Mouse (Mus musculus): ENCODE data around the gene Mks1. TPM values are rescaled to one million over a fixed set of nuclear protein-coding genes. Genes with fewer than 3 reads are reported as not detected.

The Mks1 gene
- polyA plus RNA-seq, 1 experiment from 2014 or later, result 18.7 TPM

DNA sequence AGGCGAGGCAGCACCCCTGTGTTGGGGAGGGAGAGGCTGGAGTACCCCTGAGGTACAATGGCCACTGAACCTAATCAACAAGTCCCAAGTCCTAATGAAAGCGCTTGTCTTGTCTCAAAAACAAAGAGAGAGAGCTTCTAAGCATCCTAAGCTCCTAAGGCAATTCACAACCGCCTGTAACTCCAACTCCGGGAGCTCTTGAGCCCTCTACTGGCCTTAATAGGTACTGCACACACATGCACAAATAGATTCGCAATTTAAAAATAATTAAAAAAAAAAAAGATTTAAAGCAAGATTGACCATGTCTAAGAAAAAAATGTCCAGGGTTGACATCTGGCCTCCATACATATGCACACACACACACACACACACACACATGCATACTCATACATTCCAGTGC is 30.5 kb downstream of the Mks1 start:
- WGBS, result 44% methylated on average over 5 of the region's 5 CpGs
- Histone ChIP-seq H3K9me3 (replicated peaks) (no peaks in the 10 kb centered on the region), H3K4me1 (peaks cover 7% of the 10 kb centered on the region; the same call in 1 of the 2 replicates), H3K27me3 (0 out of 2 replicates have a peak, but pooled peaks cover 7% of the 10 kb centered on the region), H3K4me2 (no peak overlapping the region), H3K27ac (no peak overlapping the region), H3K9ac (no peak overlapping the region), H3K36me3 (no peaks in the 10 kb centered on the region), H3K4me3 (replicated peaks) (no peak overlapping the region)
- no peak for ATAC-seq (replicated peaks; ENCODE audit: low FRiP score)

DNA sequence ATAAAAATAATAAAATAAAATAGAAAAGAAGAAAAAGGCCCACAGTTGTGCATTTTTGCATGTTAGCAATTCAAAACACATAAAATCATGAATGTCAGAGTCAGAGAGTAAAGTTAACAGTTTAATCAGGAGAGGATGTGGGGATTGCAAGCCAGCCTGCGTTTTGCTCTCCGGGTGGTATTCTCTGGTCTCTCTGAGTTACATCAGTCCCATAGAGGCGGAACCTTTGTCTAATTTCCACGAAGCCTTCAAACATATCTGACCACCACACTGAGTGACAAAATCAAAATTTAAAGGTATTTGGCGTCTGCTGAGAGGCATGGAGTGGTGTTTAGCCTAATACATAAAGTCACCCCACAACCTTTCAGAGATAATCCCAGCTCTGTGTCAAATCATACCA is 31.8 kb downstream of the Mks1 start:
- no peak overlapping the region for H3K9ac ChIP-seq
- no peak overlapping the region for H3K27ac ChIP-seq
- H3K27me3 ChIP-seq, result 0 out of 2 replicates have a peak, but pooled peaks cover 7% of the 10 kb centered on the region
- no peaks in the 10 kb centered on the region for H3K9me3 ChIP-seq (replicated peaks)
- H3K4me2 ChIP-seq, result no peak overlapping the region
- ATAC-seq (replicated peaks; ENCODE audit: low FRiP score), result no peak
- H3K36me3 ChIP-seq, result no peaks in the 10 kb centered on the region
- WGBS, result 77% methylated on average over 5 of the region's 5 CpGs
- H3K4me1 ChIP-seq, result peaks cover 7% of the 10 kb centered on the region; the same call in 1 of the 2 replicates
- no peak overlapping the region for H3K4me3 ChIP-seq (replicated peaks)

DNA sequence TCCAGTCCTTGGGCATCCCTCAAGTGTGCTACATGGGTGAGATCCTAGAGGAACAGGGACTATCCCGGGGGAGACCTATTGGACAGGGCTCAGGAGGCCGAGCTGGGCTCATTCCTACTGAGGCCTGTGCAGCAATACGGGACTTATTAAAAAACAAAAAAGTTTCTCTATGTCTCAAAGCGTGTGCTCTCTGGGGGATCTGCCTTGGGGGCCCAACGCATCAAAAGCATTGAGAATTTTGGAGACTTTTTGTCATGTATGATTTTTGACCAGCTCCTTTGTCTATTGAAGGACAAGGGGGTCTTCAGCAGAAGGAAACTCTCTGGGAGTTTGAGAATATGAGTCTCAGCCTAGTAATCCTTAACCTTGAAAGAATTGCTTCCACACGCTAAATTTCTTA is 39.2 kb downstream of the Mks1 start, which contains the start of gene Olfr462:
TSS of gene Olfr462 (minus strand) at position 101 of the 400 bp plus-strand sequence.
- Histone ChIP-seq H3K36me3 (no peaks in the 10 kb centered on the region), H3K4me3 (replicated peaks) (no peak within 1 kb of the TSS), H3K9me3 (replicated peaks) (no peaks in the 10 kb centered on the region), H3K4me2 (no peak within 1 kb of the TSS), H3K4me1 (no peaks in the 10 kb centered on the region), H3K9ac (no peak within 1 kb of the TSS), H3K27ac (no peak within 1 kb of the TSS), H3K27me3 (no peaks in the 10 kb centered on the region)
- WGBS, result 86% methylated on average over 6 of the region's 6 CpGs
- ATAC-seq (replicated peaks; ENCODE audit: low FRiP score), result no peak

DNA sequence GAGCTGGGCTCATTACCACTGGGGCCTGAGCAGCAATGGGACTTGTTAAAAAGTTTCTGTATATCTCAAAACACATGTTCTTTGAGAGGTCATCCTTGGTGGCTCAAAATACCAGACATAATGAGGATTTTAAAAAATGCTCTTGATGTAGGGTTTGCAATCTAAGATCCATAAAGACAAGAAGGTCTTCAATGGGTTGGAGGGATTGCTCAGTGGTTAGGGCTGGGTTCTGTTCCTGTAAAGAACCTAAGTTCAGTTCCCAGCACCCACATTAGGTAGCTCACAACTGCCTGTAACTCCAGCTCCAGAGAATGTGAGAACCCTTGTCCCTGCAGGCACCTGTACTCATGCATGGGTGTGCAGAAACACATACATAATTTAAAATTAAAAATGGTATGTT is 44.3 kb downstream of the Mks1 start, which contains the start of gene Olfr463:
TSS of gene Olfr463 (minus strand) at position 101 of the 400 bp plus-strand sequence.
- Histone ChIP-seq H3K36me3 (no peaks in the 10 kb centered on the region), H3K9me3 (replicated peaks) (no peaks in the 10 kb centered on the region), H3K4me2 (no peak within 1 kb of the TSS), H3K4me3 (replicated peaks) (no peak within 1 kb of the TSS), H3K4me1 (no peaks in the 10 kb centered on the region), H3K27me3 (peaks cover 5% of the 10 kb centered on the region; the same call in 1 of the 2 replicates), H3K9ac (no peak within 1 kb of the TSS), H3K27ac (no peak within 1 kb of the TSS)
- no peak for ATAC-seq (replicated peaks; ENCODE audit: low FRiP score)

DNA sequence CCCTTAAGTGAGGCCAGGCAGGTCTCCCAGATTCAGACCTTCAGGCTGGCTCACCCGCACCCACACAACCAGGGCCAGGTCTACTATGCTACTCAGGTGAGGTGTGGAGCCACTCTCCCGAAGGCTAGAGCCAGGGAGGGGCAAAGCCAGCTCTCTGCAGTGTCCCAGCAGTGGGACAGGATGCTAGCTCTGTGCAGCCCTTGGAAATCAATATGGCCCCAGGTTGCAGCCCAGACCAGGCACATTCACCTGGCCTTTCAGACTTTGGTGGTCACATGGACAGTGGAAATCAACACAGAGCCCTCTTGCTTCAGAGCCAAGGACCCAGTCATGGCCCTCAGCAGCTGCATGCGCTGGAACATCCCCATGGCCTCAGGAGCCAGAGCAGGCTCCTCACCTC is 51.3 kb downstream of the Mks1 start:
- Histone ChIP-seq H3K9me3 (replicated peaks) (no peaks in the 10 kb centered on the region), H3K27ac (no peak overlapping the region)

More for the DNA sequence above, 51.3 kb downstream of the Mks1 start:
- H3K36me3 ChIP-seq, result no peaks in the 10 kb centered on the region
- H3K4me1 ChIP-seq, result no peaks in the 10 kb centered on the region
- no peak overlapping the region for H3K4me2 ChIP-seq
- no peak overlapping the region for H3K9ac ChIP-seq
- WGBS, result 83% methylated on average over 3 of the region's 3 CpGs
- H3K4me3 ChIP-seq (replicated peaks), result no peak overlapping the region
- ATAC-seq (replicated peaks; ENCODE audit: low FRiP score), result no peak
- H3K27me3 ChIP-seq, result no peaks in the 10 kb centered on the region

Other genes with a start within 250 kb of the Mks1 start
- 0.26 TPM in 2 replicates for gene Hsf5, start 236.1 kb upstream of the Mks1 start, polyA plus RNA-seq (2015; fragmentation: Nextera tagmentation; extraction: Ambion mirVana)
- gene Rnf43, start 190.5 kb upstream of the Mks1 start, polyA plus RNA-seq (2015; fragmentation: Nextera tagmentation; extraction: Ambion mirVana), result 6.7 and 6.8 TPM in 2 replicates
- 164 and 168 TPM in 2 replicates for gene Supt4a, start 115.7 kb upstream of the Mks1 start, polyA plus RNA-seq (2015; fragmentation: Nextera tagmentation; extraction: Ambion mirVana)
- 4.4 and 5.1 TPM in 2 replicates for gene Tspoap1, start 92.7 kb upstream of the Mks1 start, polyA plus RNA-seq (2015; fragmentation: Nextera tagmentation; extraction: Ambion mirVana)
- gene Mpo, start 59.6 kb upstream of the Mks1 start, polyA plus RNA-seq (2015; fragmentation: Nextera tagmentation; extraction: Ambion mirVana), result 4.2 and 5.7 TPM in 2 replicates
- 0.44 TPM in 1 of 2 replicates, not detected in the other for gene Lpo, start 24.9 kb upstream of the Mks1 start, polyA plus RNA-seq (2015; fragmentation: Nextera tagmentation; extraction: Ambion mirVana)
- gene Epx, start 22.3 kb downstream of the Mks1 start, polyA plus RNA-seq (2015; fragmentation: Nextera tagmentation; extraction: Ambion mirVana), result 0.47 and 0.53 TPM in 2 replicates
- not detected in 2 replicates for gene Olfr462, start 39.1 kb downstream of the Mks1 start, polyA plus RNA-seq (2015; fragmentation: Nextera tagmentation; extraction: Ambion mirVana)
- gene Olfr463, start 44.2 kb downstream of the Mks1 start, polyA plus RNA-seq (2015; fragmentation: Nextera tagmentation; extraction: Ambion mirVana), result not detected in 2 replicates
- not detected in 2 replicates for gene Olfr464, start 67.8 kb downstream of the Mks1 start, polyA plus RNA-seq (2015; fragmentation: Nextera tagmentation; extraction: Ambion mirVana)
- gene Dynll2, start 134.3 kb downstream of the Mks1 start, polyA plus RNA-seq (2015; fragmentation: Nextera tagmentation; extraction: Ambion mirVana), result 22.9 and 25.0 TPM in 2 replicates
- 320 and 328 TPM in 2 replicates for gene Srsf1, start 194.2 kb downstream of the Mks1 start, polyA plus RNA-seq (2015; fragmentation: Nextera tagmentation; extraction: Ambion mirVana)
- 42.5 and 42.8 TPM in 2 replicates for gene Vezf1, start 215.1 kb downstream of the Mks1 start, polyA plus RNA-seq (2015; fragmentation: Nextera tagmentation; extraction: Ambion mirVana)
- 18.8 and 23.4 TPM in 2 replicates for gene Cuedc1, start 244.8 kb downstream of the Mks1 start, polyA plus RNA-seq (2015; fragmentation: Nextera tagmentation; extraction: Ambion mirVana)

All from kidney, embryonic 15.5 days (tissue).